Mouse (Mus musculus) neural tube, embryonic 13.5 days (tissue): ENCODE results near the gene Tnfrsf1a. TPM values are rescaled to one million over a fixed set of nuclear protein-coding genes. Genes with fewer than 3 reads are reported as not detected.

ENCODE experiments used
- ATAC-seq: fragments of 200-750 bp; cut with Nextera tagmentation; 2 replicates; pipeline ENCODE4 v1.8.0; 2017; ENCODE audit warnings: low read depth, mild to moderate bottlenecking, moderate TSS enrichment, moderate library complexity
- H3K27ac ChIP-seq: fragments of 300-500 bp; sonication (generic); replicated peaks from 2 replicates; pipeline ENCODE4 v1.5.1; 2015; ENCODE audit warnings: moderate library complexity, mild to moderate bottlenecking, inconsistent platforms
- H3K27me3 ChIP-seq: fragments of 300-500 bp; sonication (generic); 2 replicates; pipeline ENCODE4 v1.6.1; 2015; ENCODE audit warnings: mild to moderate bottlenecking, inconsistent platforms
- H3K36me3 ChIP-seq: fragments of 300-500 bp; sonication (generic); 2 replicates; pipeline ENCODE4 v1.6.1; 2015; ENCODE audit warnings: mild to moderate bottlenecking, inconsistent platforms
- H3K4me1 ChIP-seq: fragments of 300-500 bp; sonication (generic); replicated peaks from 2 replicates; pipeline ENCODE4 v1.6.1; 2015; ENCODE audit warnings: inconsistent platforms
- H3K4me2 ChIP-seq: fragments of 300-500 bp; sonication (generic); 2 replicates; pipeline ENCODE4 v1.6.1; 2015; ENCODE audit warnings: inconsistent platforms, mild to moderate bottlenecking, moderate library complexity
- H3K4me3 ChIP-seq: fragments of 300-500 bp; sonication (generic); 2 replicates; pipeline ENCODE4 v1.5.1; 2015; ENCODE audit warnings: mild to moderate bottlenecking, inconsistent platforms
- H3K9ac ChIP-seq: fragments of 300-500 bp; sonication (generic); 2 replicates; pipeline ENCODE4 v1.6.1; 2015; ENCODE audit warnings: moderate library complexity, mild to moderate bottlenecking, inconsistent platforms
- H3K9me3 ChIP-seq: fragments of 300-500 bp; sonication (generic); 2 replicates; pipeline ENCODE4 v1.6.1; 2016; ENCODE audit warnings: inconsistent platforms
- WGBS: fragments of 180-500 bp; shearing (Covaris S2); methylation state at CpG from one replicate; pipeline ENCODE4 v1.1.7; 2015; 5-methylcytosine and 5-hydroxymethylcytosine counted together
- polyA plus RNA-seq: library from polyadenylated mRNA; unstranded; fragments of >200 nt; fragmentation: Nextera tagmentation; extraction: Ambion mirVana; gene quantifications from 2 replicates; pipeline ENCODE4 v1.2.1, GENCODE M21; 2015

Gene Tnfrsf1a
- polyA plus RNA-seq, 1 experiment from 2014 or later, result 17.5 TPM

DNA sequence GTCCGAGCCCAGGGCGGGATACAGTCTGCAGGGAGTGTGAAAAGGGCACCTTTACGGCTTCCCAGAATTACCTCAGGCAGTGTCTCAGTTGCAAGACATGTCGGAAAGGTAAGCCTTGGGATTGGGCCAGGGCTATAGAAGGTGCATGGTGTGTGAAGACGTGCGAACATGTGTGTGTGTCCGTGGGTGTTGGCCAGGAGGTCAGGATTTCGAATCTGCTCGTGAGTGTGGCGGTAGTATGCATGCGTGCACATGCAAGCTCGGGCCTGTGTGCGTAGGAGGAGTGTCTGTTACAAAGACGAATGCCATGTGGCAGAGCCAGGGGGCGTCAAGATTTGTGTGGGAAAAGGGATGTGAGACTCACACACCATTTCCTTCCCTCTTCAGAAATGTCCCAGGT, 8.2 kb downstream of the Tnfrsf1a start:
- Histone ChIP-seq H3K4me2 (no peak overlapping the region), H3K27me3 (peaks cover 13% of the 10 kb centered on the region), H3K36me3 (no peaks in the 10 kb centered on the region), H3K4me3 (no peak overlapping the region), H3K4me1 (peaks cover 31% of the 10 kb centered on the region), H3K9me3 (no peaks in the 10 kb centered on the region), H3K27ac (no peak overlapping the region), H3K9ac (no peak overlapping the region)
- WGBS, result 89% methylated on average over 15 of the region's 15 CpGs
- ATAC-seq, result no peak

DNA sequence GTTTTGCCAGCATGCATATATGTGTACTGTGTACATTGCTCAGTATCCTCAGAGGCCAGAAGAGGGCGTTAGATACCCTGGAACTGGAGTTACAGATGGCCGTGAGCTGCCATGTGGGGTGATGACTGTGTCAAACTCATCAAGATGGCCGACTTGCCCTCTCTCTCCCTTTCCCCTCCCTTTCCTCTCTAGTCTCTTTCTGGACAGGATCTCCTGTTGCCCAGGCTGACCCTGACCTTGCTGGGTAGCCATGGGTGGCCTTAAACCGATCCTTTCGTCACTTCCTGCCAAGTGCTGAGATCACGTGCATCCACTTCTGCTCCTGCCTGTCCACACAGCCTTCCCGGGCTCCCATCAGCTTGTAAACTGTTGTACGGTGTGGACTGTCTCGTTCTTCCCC, 10.8 kb downstream of the Tnfrsf1a start:
- Histone ChIP-seq H3K27ac (no peak overlapping the region), H3K9ac (no peak overlapping the region), H3K4me1 (peaks cover 33% of the 10 kb centered on the region), H3K36me3 (no peaks in the 10 kb centered on the region), H3K4me3 (no peak overlapping the region), H3K27me3 (peaks cover 40% of the 10 kb centered on the region), H3K9me3 (no peaks in the 10 kb centered on the region), H3K4me2 (no peak overlapping the region)
- WGBS, result 58% methylated on average over 9 of the region's 9 CpGs
- no peak for ATAC-seq

DNA sequence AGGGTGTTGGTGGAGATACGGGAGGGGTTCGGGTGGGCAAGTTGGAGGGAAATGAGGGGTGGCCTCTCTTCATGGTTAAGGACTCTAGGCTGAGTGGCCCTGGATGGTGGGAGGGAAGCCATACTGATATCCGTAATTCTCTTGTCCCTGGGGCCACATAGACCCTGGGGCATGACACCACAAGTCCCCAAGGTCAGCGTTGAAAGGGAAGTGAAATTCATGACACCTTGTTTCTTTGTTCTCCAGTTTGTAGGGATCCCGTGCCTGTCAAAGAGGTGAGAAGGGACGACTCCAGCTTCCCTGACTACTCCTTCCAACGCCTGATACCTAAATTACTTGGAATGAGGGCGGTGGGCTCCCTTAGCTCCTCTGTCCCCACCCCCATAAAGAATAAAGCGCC, 11.7 kb downstream of the Tnfrsf1a start:
- Histone ChIP-seq H3K27me3 (peaks cover 44% of the 10 kb centered on the region), H3K4me1 (peaks cover 25% of the 10 kb centered on the region), H3K4me3 (no peak overlapping the region), H3K4me2 (no peak overlapping the region), H3K9ac (peak overlapping the region; percentile 44; the same call in 1 of the 2 replicates), H3K36me3 (no peaks in the 10 kb centered on the region), H3K27ac (no peak overlapping the region), H3K9me3 (no peaks in the 10 kb centered on the region)
- ATAC-seq, result no peak
- 47% methylated on average over 9 of the region's 9 CpGs for WGBS

DNA sequence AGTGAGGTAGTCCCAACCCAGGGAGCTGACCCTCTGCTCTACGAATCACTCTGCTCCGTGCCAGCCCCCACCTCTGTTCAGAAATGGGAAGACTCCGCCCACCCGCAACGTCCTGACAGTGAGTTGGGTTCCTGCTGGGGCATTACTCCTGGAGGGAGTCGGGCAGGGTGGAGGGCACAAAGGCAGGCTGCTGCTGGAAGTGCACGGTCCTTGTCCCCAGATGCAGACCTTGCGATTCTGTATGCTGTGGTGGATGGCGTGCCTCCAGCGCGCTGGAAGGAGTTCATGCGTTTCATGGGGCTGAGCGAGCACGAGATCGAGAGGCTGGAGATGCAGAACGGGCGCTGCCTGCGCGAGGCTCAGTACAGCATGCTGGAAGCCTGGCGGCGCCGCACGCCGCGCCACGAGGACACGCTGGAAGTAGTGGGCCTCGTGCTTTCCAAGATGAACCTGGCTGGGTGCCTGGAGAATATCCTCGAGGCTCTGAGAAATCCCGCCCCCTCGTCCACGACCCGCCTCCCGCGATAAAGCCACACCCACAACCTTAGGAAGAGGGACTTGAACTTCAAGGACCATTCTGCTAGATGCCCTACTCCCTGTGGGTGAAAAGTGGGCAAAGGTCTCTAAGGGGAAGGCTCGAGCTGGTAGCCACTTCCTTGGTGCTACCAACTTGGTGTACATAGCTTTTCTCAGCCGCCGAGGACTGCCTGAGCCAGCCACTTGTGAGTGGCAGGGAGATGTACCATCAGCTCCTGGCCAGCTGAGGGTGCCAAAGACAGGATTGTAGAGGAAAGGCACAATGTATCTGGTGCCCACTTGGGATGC, 12.5 kb downstream of the Tnfrsf1a start:
- no peak overlapping the region for H3K27ac ChIP-seq
- 19% methylated on average over 38 of the region's 38 CpGs for WGBS
- H3K4me3 ChIP-seq, result peak overlapping the region; percentile 17
- H3K9me3 ChIP-seq, result no peaks in the 10 kb centered on the region
- peak overlapping the region; percentile 44; the same call in 1 of the 2 replicates for H3K9ac ChIP-seq
- H3K4me2 ChIP-seq, result peak overlapping the region; percentile 52
- peaks cover 25% of the 10 kb centered on the region for H3K4me1 ChIP-seq
- peak; percentile 61 for ATAC-seq
- no peaks in the 10 kb centered on the region for H3K36me3 ChIP-seq
- H3K27me3 ChIP-seq, result peaks cover 47% of the 10 kb centered on the region

DNA sequence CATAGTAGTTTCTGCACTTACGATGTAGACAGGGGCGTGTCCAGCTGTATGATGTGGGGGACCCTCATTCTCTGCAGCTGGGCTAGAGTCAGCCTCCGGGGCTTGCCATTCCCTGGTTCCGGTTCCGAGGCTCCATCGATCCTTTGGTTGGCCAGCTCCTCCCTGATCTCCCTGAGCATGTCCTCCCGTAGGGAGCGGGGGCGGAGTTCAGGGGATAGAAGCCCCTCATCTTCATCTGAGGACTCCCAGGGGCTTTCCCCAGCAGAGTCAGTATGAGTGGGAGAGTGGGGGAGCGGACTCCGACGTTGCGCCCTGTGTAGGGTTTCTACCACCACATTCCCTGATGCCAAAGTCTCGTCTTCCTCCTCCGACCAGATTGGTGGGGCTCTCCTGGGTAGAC, 13.9 kb downstream of the Tnfrsf1a start:
- Histone ChIP-seq H3K27me3 (peaks cover 47% of the 10 kb centered on the region), H3K36me3 (no peaks in the 10 kb centered on the region), H3K9me3 (no peaks in the 10 kb centered on the region), H3K4me1 (peaks cover 25% of the 10 kb centered on the region), H3K4me2 (peak overlapping the region; percentile 34), H3K9ac (0 out of 2 replicates have a peak overlapping the region, but pooled peaks have one; percentile 35), H3K4me3 (0 out of 2 replicates have a peak overlapping the region, but pooled peaks have one; percentile 7), H3K27ac (no peak overlapping the region)
- ATAC-seq, result no peak
- WGBS, result 12% methylated on average over 15 of the region's 15 CpGs

DNA sequence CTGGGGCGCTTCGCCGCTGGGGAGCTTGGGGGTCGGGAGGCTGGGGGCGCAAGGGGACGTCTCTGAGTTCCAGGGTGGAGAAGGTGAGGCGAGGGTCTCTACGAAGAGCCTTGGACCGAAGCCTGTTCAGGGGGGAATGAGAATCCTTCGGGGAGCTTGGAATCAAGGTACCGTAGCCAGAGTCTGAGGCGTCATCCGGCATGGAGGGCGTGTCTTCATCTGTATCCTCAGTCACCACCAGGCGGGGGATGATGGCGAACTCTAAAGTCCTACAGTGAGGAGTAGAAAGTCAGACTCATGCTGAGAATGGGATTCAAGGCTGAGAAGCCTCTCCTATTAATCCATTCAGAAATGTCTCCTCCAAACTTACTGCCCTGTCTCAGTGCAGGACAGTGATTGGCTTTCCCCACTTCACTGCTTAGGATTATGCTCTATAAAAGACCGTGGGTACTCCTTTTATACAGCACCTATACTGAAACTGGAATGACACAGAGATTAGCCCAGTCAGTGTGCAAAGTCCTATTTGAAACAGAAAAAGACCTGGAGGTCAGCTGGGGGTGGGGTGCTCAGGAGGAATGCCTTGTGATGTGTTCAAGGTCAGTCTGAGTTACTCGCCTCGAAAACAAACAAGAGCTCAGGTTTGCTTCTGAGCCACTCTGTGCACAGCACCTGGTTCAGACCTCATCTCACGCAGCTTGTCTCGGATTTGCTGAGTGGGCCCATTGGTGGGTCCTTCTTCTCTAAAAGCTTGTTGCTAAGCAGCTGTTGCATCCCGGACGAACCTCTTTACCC, 14.5 kb downstream of the Tnfrsf1a start:
- no peaks in the 10 kb centered on the region for H3K9me3 ChIP-seq
- peaks cover 47% of the 10 kb centered on the region for H3K27me3 ChIP-seq
- no peaks in the 10 kb centered on the region for H3K36me3 ChIP-seq
- H3K4me2 ChIP-seq, result peak overlapping the region; percentile 34
- H3K4me1 ChIP-seq, result peaks cover 25% of the 10 kb centered on the region
- H3K4me3 ChIP-seq, result 0 out of 2 replicates have a peak overlapping the region, but pooled peaks have one; percentile 7
- no peak for ATAC-seq
- H3K27ac ChIP-seq, result no peak overlapping the region
- 8% methylated on average over 23 of the region's 23 CpGs for WGBS
- 0 out of 2 replicates have a peak overlapping the region, but pooled peaks have one; percentile 35 for H3K9ac ChIP-seq

DNA sequence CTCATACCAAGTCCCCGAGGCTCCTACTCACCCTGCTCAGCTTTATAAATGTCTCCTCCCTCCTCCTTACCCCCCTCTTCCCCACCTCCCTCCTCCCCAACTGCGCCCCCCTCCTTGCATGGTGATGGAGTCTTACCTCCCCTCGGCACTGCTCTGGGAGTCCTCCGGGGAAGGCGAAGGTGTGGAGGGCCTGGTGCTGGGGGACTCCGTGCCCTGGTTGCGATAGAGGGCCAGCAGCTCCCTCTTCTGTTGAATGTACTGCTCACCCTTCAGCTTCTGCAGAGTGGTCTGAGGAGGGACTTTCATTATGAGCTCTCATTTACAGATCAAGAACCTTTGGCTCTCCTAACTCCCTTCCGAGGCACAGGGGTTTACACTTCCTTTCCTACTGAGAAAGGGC, 15.3 kb downstream of the Tnfrsf1a start:
- peaks cover 25% of the 10 kb centered on the region for H3K4me1 ChIP-seq
- H3K4me3 ChIP-seq, result no peak overlapping the region
- ATAC-seq, result no peak
- no peak overlapping the region for H3K27ac ChIP-seq
- H3K27me3 ChIP-seq, result peaks cover 47% of the 10 kb centered on the region
- H3K9ac ChIP-seq, result no peak overlapping the region
- no peak overlapping the region for H3K4me2 ChIP-seq
- H3K9me3 ChIP-seq, result no peaks in the 10 kb centered on the region
- no peaks in the 10 kb centered on the region for H3K36me3 ChIP-seq
- WGBS, result 7% methylated on average over 8 of the region's 8 CpGs

DNA sequence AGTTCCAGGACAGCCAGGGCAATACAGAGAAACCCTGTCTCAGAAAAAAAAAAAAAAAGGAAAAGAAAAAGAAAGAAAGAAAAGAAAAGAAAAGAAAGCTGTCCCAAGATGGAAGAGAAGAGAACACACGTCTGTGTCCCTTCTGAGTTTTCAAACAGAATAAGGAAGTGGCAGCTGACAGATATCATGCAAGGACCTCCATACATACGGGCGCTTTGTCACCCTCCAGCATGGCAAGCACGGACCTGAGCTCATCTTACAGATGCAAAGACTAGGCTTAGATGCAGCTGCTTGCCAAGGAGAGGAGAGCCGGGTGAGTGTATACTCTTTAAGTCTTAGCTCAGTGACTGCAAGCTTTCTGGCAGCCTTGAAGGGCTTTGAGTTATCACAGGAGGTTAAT, 16.4 kb downstream of the Tnfrsf1a start:
- peaks cover 25% of the 10 kb centered on the region for H3K4me1 ChIP-seq

DNA sequence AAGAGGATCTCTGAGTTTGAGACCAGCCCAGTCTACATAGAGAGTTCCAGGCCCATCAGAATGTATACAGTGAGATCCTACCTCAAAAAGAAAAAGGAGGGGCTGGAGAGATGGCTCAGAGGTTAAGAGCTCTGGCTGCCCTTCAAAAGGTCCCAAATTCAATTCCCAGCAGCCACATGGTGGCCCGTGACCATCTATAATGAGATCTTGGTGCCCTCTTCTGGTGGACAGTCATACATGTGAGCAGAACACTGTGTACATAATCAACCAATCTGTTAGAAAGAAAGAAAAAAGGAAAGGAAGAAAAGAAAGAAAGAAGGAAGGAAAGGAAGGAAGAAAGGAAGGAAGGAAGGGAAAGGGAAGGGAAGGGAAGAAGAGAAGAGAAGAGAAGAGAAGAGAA, 17.0 kb downstream of the Tnfrsf1a start:
- Histone ChIP-seq H3K27ac (no peak overlapping the region), H3K27me3 (peaks cover 46% of the 10 kb centered on the region)
- WGBS, result 78% methylated on average over 1 of the region's 1 CpGs

More for the DNA sequence above, 16.4 kb downstream of the Tnfrsf1a start:
- Histone ChIP-seq H3K4me3 (no peak overlapping the region), H3K27me3 (peaks cover 47% of the 10 kb centered on the region), H3K36me3 (no peaks in the 10 kb centered on the region), H3K9me3 (no peaks in the 10 kb centered on the region), H3K9ac (no peak overlapping the region), H3K27ac (no peak overlapping the region), H3K4me2 (no peak overlapping the region)
- WGBS, result 90% methylated on average over 5 of the region's 5 CpGs
- ATAC-seq, result no peak

DNA sequence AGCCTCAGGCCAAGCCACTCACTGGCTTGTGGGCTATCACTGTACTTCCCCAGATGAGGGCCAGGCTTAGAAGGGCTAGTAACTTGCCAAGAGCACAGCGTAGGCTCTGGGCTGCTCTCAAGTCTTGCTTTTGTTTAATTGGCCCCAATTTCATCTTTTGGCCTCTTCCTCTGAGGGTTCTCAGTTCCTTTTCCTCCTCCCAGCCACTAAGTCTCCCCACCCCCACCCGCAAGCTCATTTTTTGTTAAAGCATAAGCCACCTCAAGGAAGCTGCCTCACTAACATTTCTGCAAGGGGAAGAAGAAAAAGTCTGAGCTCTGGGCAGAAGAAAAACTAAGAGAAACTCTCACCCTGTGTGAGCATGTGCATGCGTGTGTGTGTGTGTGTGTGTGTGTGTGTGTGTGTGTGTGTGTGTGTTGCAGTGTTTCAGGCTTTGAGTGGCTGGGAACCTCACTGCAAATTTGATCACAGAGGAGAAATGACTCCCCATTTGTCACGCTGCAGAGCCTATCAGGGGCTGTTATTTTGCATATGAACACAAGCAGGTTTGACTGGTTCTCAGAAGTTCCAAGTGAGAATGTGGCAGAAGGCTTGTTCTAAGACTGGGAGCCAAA, 18.7 kb downstream of the Tnfrsf1a start:
- peaks cover 15% of the 10 kb centered on the region for H3K4me1 ChIP-seq
- 48% methylated on average over 4 of the region's 4 CpGs for WGBS
- H3K4me3 ChIP-seq, result no peak overlapping the region
- H3K4me2 ChIP-seq, result no peak overlapping the region
- no peaks in the 10 kb centered on the region for H3K36me3 ChIP-seq
- H3K27ac ChIP-seq, result no peak overlapping the region
- H3K9me3 ChIP-seq, result no peaks in the 10 kb centered on the region
- no peak for ATAC-seq
- H3K9ac ChIP-seq, result no peak overlapping the region
- H3K27me3 ChIP-seq, result peaks cover 35% of the 10 kb centered on the region

More for the DNA sequence above, 17.0 kb downstream of the Tnfrsf1a start:
- no peak overlapping the region for H3K4me2 ChIP-seq
- H3K36me3 ChIP-seq, result no peaks in the 10 kb centered on the region
- peaks cover 23% of the 10 kb centered on the region for H3K4me1 ChIP-seq
- ATAC-seq, result no peak
- no peaks in the 10 kb centered on the region for H3K9me3 ChIP-seq
- H3K4me3 ChIP-seq, result no peak overlapping the region
- H3K9ac ChIP-seq, result no peak overlapping the region

DNA sequence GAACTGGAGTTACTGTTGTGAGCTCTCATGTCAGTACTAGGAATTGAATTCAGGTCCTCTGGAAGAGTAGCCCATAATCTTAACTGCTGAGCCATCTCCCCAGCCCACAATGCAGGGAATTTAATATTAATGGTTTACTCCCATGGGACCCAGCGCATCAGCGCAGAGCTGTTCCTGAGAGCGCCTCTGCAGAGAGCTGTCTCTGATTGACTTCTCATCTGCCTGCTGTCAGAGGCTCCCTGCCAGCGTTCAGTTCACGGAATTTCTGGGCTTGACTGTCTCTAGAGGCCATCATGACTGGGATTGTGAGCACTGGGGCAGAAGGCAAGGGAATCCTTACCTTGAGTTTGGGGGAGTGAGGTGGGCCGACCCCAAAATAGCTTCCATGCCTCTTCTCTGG, 27.9 kb downstream of the Tnfrsf1a start:
- Histone ChIP-seq H3K27ac (no peak overlapping the region), H3K36me3 (no peaks in the 10 kb centered on the region), H3K4me3 (no peak overlapping the region), H3K9ac (no peak overlapping the region), H3K27me3 (peaks cover 67% of the 10 kb centered on the region), H3K4me1 (peaks cover 32% of the 10 kb centered on the region), H3K9me3 (no peaks in the 10 kb centered on the region), H3K4me2 (no peak overlapping the region)
- 45% methylated on average over 6 of the region's 6 CpGs for WGBS
- ATAC-seq, result no peak
